In the genomic region with DNA sequence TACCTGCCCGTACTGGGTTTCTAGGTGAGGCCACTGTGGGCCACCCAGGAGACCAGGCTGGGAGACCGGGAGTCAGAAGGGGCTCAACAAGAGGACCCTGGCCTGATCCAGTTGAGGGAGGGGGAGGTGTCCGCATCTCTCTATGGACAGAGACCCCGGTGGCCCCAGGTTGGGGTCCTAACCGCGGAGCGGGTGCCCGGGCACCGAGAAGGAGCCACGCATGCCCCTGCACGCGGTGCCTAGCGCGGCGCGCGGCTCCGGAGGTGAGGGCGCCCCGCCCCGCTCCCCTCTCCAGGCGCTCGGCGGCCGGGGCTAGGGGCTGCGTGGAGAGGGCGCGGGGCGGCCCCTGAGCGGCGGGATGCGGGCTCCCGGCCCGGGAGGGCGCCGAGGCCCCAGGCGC, we compare ENCODE assay signal across 8 mouse cellular contexts. TPM values are rescaled to one million over a fixed set of nuclear protein-coding genes. Genes with fewer than 3 reads are reported as not detected.
DNase-seq lines count a peak whose midpoint lies in the region; ATAC-seq and TF ChIP-seq lines count a peak whose summit lies in the region.

A gene (plus strand): TSS at position 81 of the 400 bp plus-strand sequence.

- H3K36me3 ChIP-seq in heart, embryonic 14.5 days (ENCODE audit: control insufficient read depth, insufficient read depth, low read length) = no peaks in the 10 kb centered on the region
- H3K36me3 ChIP-seq in hindbrain, embryonic 16.5 days (ENCODE audit: control insufficient read depth, insufficient read depth, low read length) = no peaks in the 10 kb centered on the region
- H3K36me3 ChIP-seq in midbrain, embryonic 10.5 days = no peaks in the 10 kb centered on the region

- H3K9me3 ChIP-seq in heart, embryonic 14.5 days (ENCODE audit: control insufficient read depth, low read length) = no peaks in the 10 kb centered on the region
- no peaks in the 10 kb centered on the region for H3K9me3 ChIP-seq in hindbrain, embryonic 16.5 days (ENCODE audit: control insufficient read depth, low read length)
- no peaks in the 10 kb centered on the region for H3K9me3 ChIP-seq in midbrain, embryonic 10.5 days (replicated peaks)

- H3K9ac ChIP-seq in heart, embryonic 14.5 days (ENCODE audit: low read length) = peak within 1 kb of the TSS; percentile 1; the same call in 1 of the 2 replicates
- peak within 1 kb of the TSS; percentile 82 for H3K9ac ChIP-seq in hindbrain, embryonic 16.5 days (ENCODE audit: low read depth, low read length)

- no peak for DNase-seq in heart, adult 11 months
- DNase-seq in brain, embryonic 14.5 days (ENCODE audit: low read depth) = no peak
- DNase-seq in midbrain, embryonic 10.5 days (ENCODE audit: low spot score) = peak; percentile 50
- no peak for DNase-seq in natural killer cell, adult 2 months (ENCODE audit: low spot score in 2 of 2)
- DNase-seq in lung, postnatal 36 days = no peak
- no peak for DNase-seq in urinary bladder, adult 2 months (ENCODE audit: low spot score)

- no peak for TF ChIP-seq POLR2A in brain, embryonic 14.5 days (IDR thresholded peaks at IDR 0.05; ENCODE audit: borderline replicate concordance, extremely low read depth, insufficient read depth, insufficient read length, poor library complexity, severe bottlenecking)

- peaks cover 97% of the 10 kb centered on the region for H3K27me3 ChIP-seq in heart, embryonic 14.5 days (ENCODE audit: control insufficient read depth, insufficient read depth, low read length)
- H3K27me3 ChIP-seq in hindbrain, embryonic 16.5 days (replicated peaks; ENCODE audit: control insufficient read depth, insufficient read depth, low read length) = peaks cover 4% of the 10 kb centered on the region; the same call in 1 of the 2 replicates
- H3K27me3 ChIP-seq in midbrain, embryonic 10.5 days (ENCODE audit: low read depth, poor library complexity, severe bottlenecking) = peaks cover 72% of the 10 kb centered on the region

- peak within 1 kb of the TSS; percentile 89 for H3K4me2 ChIP-seq in heart, embryonic 14.5 days (ENCODE audit: low read length)
- H3K4me2 ChIP-seq in hindbrain, embryonic 16.5 days (ENCODE audit: low read length) = peak within 1 kb of the TSS; percentile 93

- H3K27ac ChIP-seq in heart, embryonic 14.5 days (replicated peaks in 1 of 2; ENCODE audit: control insufficient read depth in 1 of 2, insufficient read depth in 1 of 2, low read depth in 2 of 2, low read length in 2 of 2) = no peak within 1 kb of the TSS
- H3K27ac ChIP-seq in hindbrain, embryonic 16.5 days (ENCODE audit: low read depth, low read length) = no peak within 1 kb of the TSS
- peak within 1 kb of the TSS; percentile 87 for H3K27ac ChIP-seq in midbrain, embryonic 10.5 days (replicated peaks)

- ATAC-seq in heart, embryonic 14.5 days (ENCODE audit: insufficient number of reproducible peaks, insufficient read depth, low FRiP score, low read depth) = no peak
- peak; percentile 34; the same call in 1 of the 2 replicates for ATAC-seq in hindbrain, embryonic 16.5 days

- H3K4me3 ChIP-seq in heart, embryonic 14.5 days (ENCODE audit: control insufficient read depth in 1 of 2, insufficient read depth in 1 of 2, low read depth in 1 of 2, low read length in 2 of 2) = peak within 1 kb of the TSS; percentile 34 to 35
- peak within 1 kb of the TSS; percentile 65 for H3K4me3 ChIP-seq in hindbrain, embryonic 16.5 days (ENCODE audit: low read length)
- H3K4me3 ChIP-seq in midbrain, embryonic 10.5 days = peak within 1 kb of the TSS; percentile 72

- TF ChIP-seq CTCF in brain, embryonic 14.5 days (IDR thresholded peaks at IDR 0.05; ENCODE audit: borderline replicate concordance, extremely low read depth, insufficient read depth, insufficient read length) = no peak

- H3K4me1 ChIP-seq in heart, embryonic 14.5 days (ENCODE audit: control insufficient read depth in 2 of 2, insufficient read depth in 2 of 2, low read length in 2 of 2) = no peaks in the 10 kb centered on the region
- H3K4me1 ChIP-seq in hindbrain, embryonic 16.5 days (ENCODE audit: control insufficient read depth, insufficient read depth, low read depth, low read length) = peaks cover 5% of the 10 kb centered on the region; the same call in 1 of the 2 replicates
- H3K4me1 ChIP-seq in midbrain, embryonic 10.5 days = peaks cover 24% of the 10 kb centered on the region

- 3% methylated on average over 17 of the region's 37 CpGs for WGBS in heart, embryonic 14.5 days
- WGBS in hindbrain, embryonic 16.5 days = 2% methylated on average over 25 of the region's 37 CpGs
- 4% methylated on average over 21 of the region's 37 CpGs for WGBS in midbrain, embryonic 10.5 days

RNA-seq across cellular contexts. Expression of the gene that starts here (rescaled TPM):
- not detected in 2 replicates for polyA plus RNA-seq in heart, embryonic 14.5 days (2014; fragmentation: Nextera tagmentation; extraction: Ambion mirVana)
- polyA plus RNA-seq in brain, embryonic 14.5 days (2012; rRNA removed) = 51.5 and 124 TPM in 2 replicates
- polyA plus RNA-seq in hindbrain, embryonic 16.5 days (2015; fragmentation: Nextera tagmentation; extraction: Ambion mirVana) = 18.9 and 30.0 TPM in 2 replicates
- polyA plus RNA-seq in midbrain, embryonic 10.5 days (2016; fragmentation: Nextera tagmentation; extraction: Ambion mirVana) = 8.4 and 10.7 TPM in 2 replicates
- 0.03 TPM in 1 of 2 replicates, not detected in the other for polyA plus RNA-seq in urinary bladder, adult 2 months (2012; rRNA removed)
